Mouse (Mus musculus) E14TG2a.4 (cell line): Measurements from ENCODE around the gene Atf2.
"Not testable (repeated sequence)": the region's sequence is repeated elsewhere in the genome, so short reads cannot be mapped to it uniquely, and the experiment has no call there.

ENCODE experiments used
- H3K27me3 ChIP-seq: 2 replicates; pipeline ENCODE4 v1.6.1; 2014; ENCODE audit warnings: low read length, control low read depth; ENCODE audit not compliant: insufficient read depth
- H3K36me3 ChIP-seq: 2 replicates; pipeline ENCODE4 v1.6.1; 2014; ENCODE audit warnings: low read length, control low read depth; ENCODE audit not compliant: insufficient read depth
- H3K4me1 ChIP-seq: replicated peaks from 2 replicates; pipeline ENCODE4 v1.6.1; 2014; ENCODE audit warnings: low read depth, low read length, control low read depth
- H3K4me3 ChIP-seq: replicated peaks from 2 replicates; pipeline ENCODE4 v1.5.1; 2014; ENCODE audit warnings: mild to moderate bottlenecking, low read length
- H3K9me3 ChIP-seq: 2 replicates; pipeline ENCODE4 v1.6.1; 2014; ENCODE audit warnings: low read length, control low read depth
- CTCF ChIP-seq: conservative IDR thresholded peaks from 2 replicates; pipeline ENCODE4 v1.5.1; 2014; ENCODE audit warnings: low read length
- NANOG ChIP-seq: IDR thresholded peaks from 2 replicates; pipeline ENCODE4 v1.6.1; 2014; ENCODE audit warnings: borderline replicate concordance, low read length, mixed read lengths
- POU5F1 ChIP-seq: IDR thresholded peaks from 2 replicates; pipeline ENCODE4 v1.6.1; 2014; ENCODE audit warnings: low read length, borderline replicate concordance

Atf2 gene

GRCm38 (mm10) chr2:73900364-73900763 lies 7.9 kb upstream of the Atf2 start:
- H3K4me1 ChIP-seq, result peaks cover 11% of the 10 kb centered on the region
- H3K27me3 ChIP-seq, result no peaks in the 10 kb centered on the region
- no peak overlapping the region for H3K4me3 ChIP-seq
- H3K36me3 ChIP-seq, result no peaks in the 10 kb centered on the region
- H3K9me3 ChIP-seq, result no peaks in the 10 kb centered on the region
- TF ChIP-seq POU5F1 (no peak), NANOG (no peak), CTCF (no peak)

GRCm38 (mm10) chr2:73896919-73897318 lies 4.5 kb upstream of the Atf2 start:
- H3K9me3 ChIP-seq, H3K4me1 ChIP-seq, H3K36me3 ChIP-seq, H3K27me3 ChIP-seq, H3K4me3 ChIP-seq: not testable (repeated sequence)

GRCm38 (mm10) chr2:73893473-73894270 lies 1.2 kb upstream of the Atf2 start:
- TF ChIP-seq NANOG (no peak), CTCF (no peak)
- Histone ChIP-seq H3K4me3 (peak overlapping the region; percentile 89), H3K4me1 (peaks cover 28% of the 10 kb centered on the region), H3K27me3 (no peaks in the 10 kb centered on the region), H3K9me3 (no peaks in the 10 kb centered on the region), H3K36me3 (0 out of 2 replicates have a peak, but pooled peaks cover 2% of the 10 kb centered on the region)

GRCm38 (mm10) chr2:73891701-73892463 lies 557 bp downstream of the Atf2 start:
- peaks cover 33% of the 10 kb centered on the region for H3K4me1 ChIP-seq
- H3K27me3 ChIP-seq, result no peaks in the 10 kb centered on the region
- no peaks in the 10 kb centered on the region for H3K9me3 ChIP-seq
- peak overlapping the region; percentile 99 for H3K4me3 ChIP-seq
- 0 out of 2 replicates have a peak, but pooled peaks cover 2% of the 10 kb centered on the region for H3K36me3 ChIP-seq
- TF ChIP-seq POU5F1, result no peak
- TF ChIP-seq CTCF, result no peak
- no peak for TF ChIP-seq NANOG

- no peaks in the 10 kb centered on the region for H3K9me3 ChIP-seq
- H3K4me1 ChIP-seq, result peaks cover 27% of the 10 kb centered on the region
- H3K27me3 ChIP-seq, result no peaks in the 10 kb centered on the region
- TF ChIP-seq CTCF, result no peak
- TF ChIP-seq NANOG, result no peak
- TF ChIP-seq POU5F1, result no peak
- H3K4me3 ChIP-seq, result no peak overlapping the region
- H3K36me3 ChIP-seq, result peaks cover 13% of the 10 kb centered on the region; the same call in 1 of the 2 replicates
Measured at GRCm38 (mm10) chr2:73885997-73886396, 6.4 kb downstream of the Atf2 start.

- Histone ChIP-seq H3K4me3 (no peak overlapping the region), H3K4me1 (peaks cover 3% of the 10 kb centered on the region), H3K9me3 (no peaks in the 10 kb centered on the region), H3K27me3 (no peaks in the 10 kb centered on the region), H3K36me3 (peaks cover 52% of the 10 kb centered on the region)
- TF ChIP-seq CTCF, result no peak
- TF ChIP-seq NANOG, result no peak
- TF ChIP-seq POU5F1, result no peak
Measured at GRCm38 (mm10) chr2:73877891-73878290, 14.5 kb downstream of the Atf2 start.

- Histone ChIP-seq H3K4me1 (no peaks in the 10 kb centered on the region; the same call in 1 of the 2 replicates), H3K36me3 (peaks cover 35% of the 10 kb centered on the region), H3K9me3 (no peaks in the 10 kb centered on the region), H3K4me3 (no peak overlapping the region), H3K27me3 (no peaks in the 10 kb centered on the region)
- TF ChIP-seq NANOG, result no peak
- no peak for TF ChIP-seq POU5F1
- peak; percentile 65 for TF ChIP-seq CTCF
Measured at GRCm38 (mm10) chr2:73867764-73868487, 24.5 kb downstream of the Atf2 start.

- Histone ChIP-seq H3K9me3 (no peaks in the 10 kb centered on the region), H3K4me1 (peaks cover 24% of the 10 kb centered on the region), H3K36me3 (peaks cover 15% of the 10 kb centered on the region; the same call in 1 of the 2 replicates), H3K4me3 (no peak overlapping the region), H3K27me3 (no peaks in the 10 kb centered on the region)
- no peak for TF ChIP-seq POU5F1
- no peak for TF ChIP-seq CTCF
- TF ChIP-seq NANOG, result no peak; the same call in 1 of the 2 replicates
Measured at GRCm38 (mm10) chr2:73860046-73860624, 32.3 kb downstream of the Atf2 start.
